Mouse (Mus musculus) limb, embryonic 12.5 days (tissue): ENCODE results near the gene Ung. TPM values are rescaled to one million over a fixed set of nuclear protein-coding genes. Genes with fewer than 3 reads are reported as not detected.

Experiments
- ATAC-seq: fragments of 200-750 bp; cut with Nextera tagmentation; 2 replicates; pipeline ENCODE4 v1.8.0; 2017; ENCODE audit warnings: low read depth, moderate TSS enrichment; ENCODE audit not compliant: insufficient number of reproducible peaks, insufficient read depth, low FRiP score, low TSS enrichment
- H3K27ac ChIP-seq: fragments of 300-500 bp; sonication (generic); 2 replicates; pipeline ENCODE4 v1.5.1; 2016; ENCODE audit warnings: mild to moderate bottlenecking, moderate library complexity
- H3K27me3 ChIP-seq: fragments of 300-500 bp; sonication (generic); 2 replicates; pipeline ENCODE4 v1.6.1; 2016; ENCODE audit warnings: mild to moderate bottlenecking, moderate library complexity
- H3K36me3 ChIP-seq: fragments of 300-500 bp; sonication (generic); 2 replicates; pipeline ENCODE4 v1.6.1; 2016; ENCODE audit warnings: mild to moderate bottlenecking, moderate library complexity
- H3K4me1 ChIP-seq: fragments of 300-500 bp; sonication (generic); replicated peaks from 2 replicates; pipeline ENCODE4 v1.6.1; 2016
- H3K4me2 ChIP-seq: fragments of 300-500 bp; sonication (generic); 2 replicates; pipeline ENCODE4 v1.6.1; 2016; ENCODE audit warnings: mild to moderate bottlenecking, moderate library complexity
- H3K4me3 ChIP-seq: fragments of 300-500 bp; sonication (generic); replicated peaks from 2 replicates; pipeline ENCODE4 v1.5.1; 2016; ENCODE audit warnings: mild to moderate bottlenecking
- H3K9ac ChIP-seq: fragments of 300-500 bp; sonication (generic); replicated peaks from 2 replicates; pipeline ENCODE4 v1.6.1; 2016; ENCODE audit warnings: mild to moderate bottlenecking, moderate library complexity
- H3K9me3 ChIP-seq: fragments of 300-500 bp; sonication (generic); 2 replicates; pipeline ENCODE4 v1.6.1; 2016; ENCODE audit warnings: mild to moderate bottlenecking, moderate library complexity
- WGBS: fragments of 180-500 bp; shearing (Covaris S2); methylation state at CpG from one replicate; pipeline ENCODE4 v1.1.7; 2016; 5-methylcytosine and 5-hydroxymethylcytosine counted together
- polyA plus RNA-seq: library from polyadenylated mRNA; unstranded; fragments of >200 nt; fragmentation: Nextera tagmentation; extraction: Ambion mirVana; gene quantifications from 2 replicates; pipeline ENCODE4 v1.2.1, GENCODE M21; 2016

Gene Ung
- polyA plus RNA-seq, 1 experiment from 2014 or later, result 63.0 TPM

- no peaks in the 10 kb centered on the region for H3K9me3 ChIP-seq
- no peak for ATAC-seq
- H3K4me1 ChIP-seq, result no peaks in the 10 kb centered on the region
- H3K4me2 ChIP-seq, result no peak overlapping the region
- no peak overlapping the region for H3K27ac ChIP-seq
- H3K36me3 ChIP-seq, result peaks cover 98% of the 10 kb centered on the region
- H3K9ac ChIP-seq, result no peak overlapping the region
- 80% methylated on average over 6 of the region's 6 CpGs for WGBS
- H3K4me3 ChIP-seq, result no peak overlapping the region
- H3K27me3 ChIP-seq, result no peaks in the 10 kb centered on the region
These were observed 16.9 kb upstream of the Ung start for GRCm38 (mm10) chr5:114113334-114113733.

GRCm38 (mm10) chr5:114115030-114115429 lies 15.2 kb upstream of the Ung start:
- 89% methylated on average over 5 of the region's 5 CpGs for WGBS
- no peaks in the 10 kb centered on the region for H3K9me3 ChIP-seq
- no peaks in the 10 kb centered on the region for H3K4me1 ChIP-seq
- no peak overlapping the region for H3K27ac ChIP-seq
- H3K36me3 ChIP-seq, result peaks cover 96% of the 10 kb centered on the region
- H3K4me3 ChIP-seq, result no peak overlapping the region
- H3K9ac ChIP-seq, result no peak overlapping the region
- no peak for ATAC-seq
- no peaks in the 10 kb centered on the region for H3K27me3 ChIP-seq
- no peak overlapping the region for H3K4me2 ChIP-seq

- H3K9me3 ChIP-seq, result no peaks in the 10 kb centered on the region
- no peak overlapping the region for H3K27ac ChIP-seq
- H3K4me3 ChIP-seq, result no peak overlapping the region
- WGBS, result 86% methylated on average over 7 of the region's 7 CpGs
- no peak for ATAC-seq
- H3K27me3 ChIP-seq, result no peaks in the 10 kb centered on the region
- H3K4me2 ChIP-seq, result no peak overlapping the region
- peaks cover 96% of the 10 kb centered on the region for H3K36me3 ChIP-seq
- H3K9ac ChIP-seq, result no peak overlapping the region
- no peaks in the 10 kb centered on the region for H3K4me1 ChIP-seq
These were observed 13.6 kb upstream of the Ung start for GRCm38 (mm10) chr5:114116586-114116985.

- Histone ChIP-seq H3K4me2 (no peak overlapping the region), H3K27ac (peak overlapping the region; percentile 23; the same call in 1 of the 2 replicates), H3K9me3 (no peaks in the 10 kb centered on the region), H3K9ac (no peak overlapping the region), H3K27me3 (no peaks in the 10 kb centered on the region), H3K36me3 (peaks cover 96% of the 10 kb centered on the region), H3K4me1 (no peaks in the 10 kb centered on the region), H3K4me3 (no peak overlapping the region)
- 79% methylated on average over 4 of the region's 4 CpGs for WGBS
- no peak for ATAC-seq
These were observed 10.4 kb upstream of the Ung start for GRCm38 (mm10) chr5:114119806-114120205.

- no peaks in the 10 kb centered on the region for H3K9me3 ChIP-seq
- ATAC-seq, result no peak
- no peak overlapping the region for H3K4me3 ChIP-seq
- peaks cover 11% of the 10 kb centered on the region; the same call in 1 of the 2 replicates for H3K4me1 ChIP-seq
- H3K9ac ChIP-seq, result no peak overlapping the region
- no peaks in the 10 kb centered on the region for H3K27me3 ChIP-seq
- H3K27ac ChIP-seq, result no peak overlapping the region
- peaks cover 51% of the 10 kb centered on the region for H3K36me3 ChIP-seq
- H3K4me2 ChIP-seq, result no peak overlapping the region
- WGBS, result 92% methylated on average over 3 of the region's 3 CpGs
These were observed 4.2 kb upstream of the Ung start for GRCm38 (mm10) chr5:114126008-114126407.

GRCm38 (mm10) chr5:114126499-114127244 lies 3.5 kb upstream of the Ung start:
- 84% methylated on average over 7 of the region's 7 CpGs for WGBS
- H3K27me3 ChIP-seq, result no peaks in the 10 kb centered on the region
- peaks cover 12% of the 10 kb centered on the region for H3K4me1 ChIP-seq
- ATAC-seq, result no peak
- H3K9me3 ChIP-seq, result no peaks in the 10 kb centered on the region
- H3K9ac ChIP-seq, result no peak overlapping the region
- H3K36me3 ChIP-seq, result peaks cover 44% of the 10 kb centered on the region
- no peak overlapping the region for H3K27ac ChIP-seq
- H3K4me2 ChIP-seq, result peak overlapping the region; percentile 94
- H3K4me3 ChIP-seq, result peak overlapping the region; percentile 66

GRCm38 (mm10) chr5:114127374-114128349 lies 2.5 kb upstream of the Ung start, which contains the start of gene Alkbh2:
Alkbh2 (minus strand) TSS chr5:114128218.
- Histone ChIP-seq H3K4me2 (peak within 1 kb of the TSS; percentile 94), H3K4me1 (peaks cover 22% of the 10 kb centered on the region), H3K27ac (peak within 1 kb of the TSS; percentile 94), H3K4me3 (peak within 1 kb of the TSS; percentile 66), H3K36me3 (peaks cover 37% of the 10 kb centered on the region), H3K9ac (peak within 1 kb of the TSS; percentile 74), H3K9me3 (no peaks in the 10 kb centered on the region), H3K27me3 (no peaks in the 10 kb centered on the region)
- peak; percentile 2; the same call in 1 of the 2 replicates for ATAC-seq
- under 1% methylated on average over 69 of the region's 69 CpGs for WGBS

- no peaks in the 10 kb centered on the region for H3K27me3 ChIP-seq
- peak overlapping the region; percentile 68 for H3K4me2 ChIP-seq
- no peaks in the 10 kb centered on the region for H3K9me3 ChIP-seq
- H3K9ac ChIP-seq, result no peak overlapping the region
- H3K27ac ChIP-seq, result no peak overlapping the region
- H3K4me3 ChIP-seq, result peak overlapping the region; percentile 65
- ATAC-seq, result no peak
- 81% methylated on average over 15 of the region's 15 CpGs for WGBS
- H3K4me1 ChIP-seq, result peaks cover 33% of the 10 kb centered on the region
- peaks cover 34% of the 10 kb centered on the region for H3K36me3 ChIP-seq
These were observed 506 bp upstream of the Ung start for GRCm38 (mm10) chr5:114129550-114130210.

GRCm38 (mm10) chr5:114130698-114131520 lies 723 bp downstream of the Ung start:
- Histone ChIP-seq H3K4me1 (peaks cover 33% of the 10 kb centered on the region), H3K9me3 (no peaks in the 10 kb centered on the region), H3K9ac (peak overlapping the region; percentile 68), H3K27me3 (no peaks in the 10 kb centered on the region), H3K4me2 (peak overlapping the region; percentile 68), H3K27ac (peak overlapping the region; percentile 85), H3K4me3 (peak overlapping the region; percentile 65), H3K36me3 (peaks cover 30% of the 10 kb centered on the region)
- peak; percentile 97 for ATAC-seq
- under 1% methylated on average over 87 of the region's 87 CpGs for WGBS

- peak overlapping the region; percentile 65 for H3K4me3 ChIP-seq
- H3K4me1 ChIP-seq, result peaks cover 33% of the 10 kb centered on the region
- peak overlapping the region; percentile 67 for H3K9ac ChIP-seq
- H3K4me2 ChIP-seq, result peak overlapping the region; percentile 68
- H3K27ac ChIP-seq, result peak overlapping the region; percentile 85
- peaks cover 33% of the 10 kb centered on the region for H3K36me3 ChIP-seq
- under 1% methylated on average over 15 of the region's 15 CpGs for WGBS
- no peak for ATAC-seq
- no peaks in the 10 kb centered on the region for H3K9me3 ChIP-seq
- H3K27me3 ChIP-seq, result no peaks in the 10 kb centered on the region
These were observed 1.3 kb downstream of the Ung start for GRCm38 (mm10) chr5:114131521-114131840.
